Mouse (Mus musculus): ENCODE measurements at regions not wholly inside any gene's neighbourhood (a gene's known extent, or its start where the extent isn't known, plus 50 kb on each side); places are given as distances from the start of the nearest gene placed in this dataset.

- 73% methylated on average over 3 of the region's 3 CpGs for WGBS
- no peaks in the 10 kb centered on the region for H3K9me3 ChIP-seq (ENCODE audit: control insufficient read depth, low read length)
- no peak for ATAC-seq
- no peaks in the 10 kb centered on the region for H3K36me3 ChIP-seq (ENCODE audit: control insufficient read depth, insufficient read depth, low read length)
- no peak overlapping the region for H3K4me2 ChIP-seq (ENCODE audit: low read depth, low read length)
- H3K27me3 ChIP-seq (replicated peaks; ENCODE audit: control insufficient read depth, insufficient read depth, low read length) = no peaks in the 10 kb centered on the region
- no peak overlapping the region for H3K27ac ChIP-seq (ENCODE audit: low read length)
- no peak overlapping the region for H3K9ac ChIP-seq (ENCODE audit: low read depth, low read length)
- no peak overlapping the region for H3K4me3 ChIP-seq (ENCODE audit: low read length)
- H3K4me1 ChIP-seq (ENCODE audit: control insufficient read depth, insufficient read depth, low read length) = no peaks in the 10 kb centered on the region
Measured at GRCm38 (mm10) chr9:33240914-33241635, 605.1 kb downstream of the Ets1 start.

GRCm38 (mm10) chr9:33246932-33247331, 610.9 kb downstream of the Ets1 start:
- Histone ChIP-seq H3K4me1 (ENCODE audit: control insufficient read depth, insufficient read depth, low read length) (no peaks in the 10 kb centered on the region), H3K4me2 (ENCODE audit: low read depth, low read length) (no peak overlapping the region), H3K9ac (ENCODE audit: low read depth, low read length) (no peak overlapping the region), H3K27ac (ENCODE audit: low read length) (no peak overlapping the region), H3K9me3 (ENCODE audit: control insufficient read depth, low read length) (no peaks in the 10 kb centered on the region), H3K27me3 (replicated peaks; ENCODE audit: control insufficient read depth, insufficient read depth, low read length) (no peaks in the 10 kb centered on the region), H3K4me3 (ENCODE audit: low read length) (no peak overlapping the region), H3K36me3 (ENCODE audit: control insufficient read depth, insufficient read depth, low read length) (no peaks in the 10 kb centered on the region)
- 28% methylated on average over 2 of the region's 2 CpGs for WGBS
- ATAC-seq = no peak

GRCm38 (mm10) chr9:33258241-33258640, 622.2 kb downstream of the Ets1 start:
- Histone ChIP-seq H3K36me3 (ENCODE audit: control insufficient read depth, insufficient read depth, low read length) (no peaks in the 10 kb centered on the region), H3K9ac (ENCODE audit: low read depth, low read length) (no peak overlapping the region), H3K9me3 (ENCODE audit: control insufficient read depth, low read length) (no peaks in the 10 kb centered on the region), H3K4me3 (ENCODE audit: low read length) (no peak overlapping the region), H3K4me1 (ENCODE audit: control insufficient read depth, insufficient read depth, low read length) (no peaks in the 10 kb centered on the region), H3K27me3 (replicated peaks; ENCODE audit: control insufficient read depth, insufficient read depth, low read length) (no peaks in the 10 kb centered on the region), H3K27ac (ENCODE audit: low read length) (no peak overlapping the region), H3K4me2 (ENCODE audit: low read depth, low read length) (no peak overlapping the region)
- ATAC-seq = no peak
- WGBS = 64% methylated on average over 6 of the region's 6 CpGs

GRCm38 (mm10) chr9:33260171-33260570, 624.1 kb downstream of the Ets1 start:
- Histone ChIP-seq H3K4me1 (ENCODE audit: control insufficient read depth, insufficient read depth, low read length) (no peaks in the 10 kb centered on the region), H3K9me3 (ENCODE audit: control insufficient read depth, low read length) (no peaks in the 10 kb centered on the region), H3K9ac (ENCODE audit: low read depth, low read length) (no peak overlapping the region), H3K4me3 (ENCODE audit: low read length) (no peak overlapping the region), H3K4me2 (ENCODE audit: low read depth, low read length) (no peak overlapping the region), H3K36me3 (ENCODE audit: control insufficient read depth, insufficient read depth, low read length) (no peaks in the 10 kb centered on the region), H3K27me3 (replicated peaks; ENCODE audit: control insufficient read depth, insufficient read depth, low read length) (no peaks in the 10 kb centered on the region), H3K27ac (ENCODE audit: low read length) (no peak overlapping the region)
- WGBS = 19% methylated on average over 4 of the region's 4 CpGs
- ATAC-seq = no peak

- Histone ChIP-seq H3K36me3 (ENCODE audit: control insufficient read depth, insufficient read depth, low read length) (no peaks in the 10 kb centered on the region), H3K9ac (ENCODE audit: low read depth, low read length) (no peak overlapping the region), H3K27me3 (replicated peaks; ENCODE audit: control insufficient read depth, insufficient read depth, low read length) (no peaks in the 10 kb centered on the region), H3K27ac (ENCODE audit: low read length) (no peak overlapping the region), H3K4me1 (ENCODE audit: control insufficient read depth, insufficient read depth, low read length) (no peaks in the 10 kb centered on the region), H3K4me2 (ENCODE audit: low read depth, low read length) (no peak overlapping the region), H3K4me3 (ENCODE audit: low read length) (no peak overlapping the region), H3K9me3 (ENCODE audit: control insufficient read depth, low read length) (no peaks in the 10 kb centered on the region)
- WGBS = 91% methylated on average over 5 of the region's 5 CpGs
- no peak for ATAC-seq
Measured at GRCm38 (mm10) chr9:33289381-33289780, 653.4 kb downstream of the Ets1 start.

GRCm38 (mm10) chr9:33292116-33292515, 656.1 kb downstream of the Ets1 start:
- H3K27ac ChIP-seq (ENCODE audit: low read length) = no peak overlapping the region
- ATAC-seq = no peak
- H3K4me2 ChIP-seq (ENCODE audit: low read depth, low read length) = no peak overlapping the region
- no peaks in the 10 kb centered on the region for H3K9me3 ChIP-seq (ENCODE audit: control insufficient read depth, low read length)
- no peak overlapping the region for H3K4me3 ChIP-seq (ENCODE audit: low read length)
- H3K36me3 ChIP-seq (ENCODE audit: control insufficient read depth, insufficient read depth, low read length) = no peaks in the 10 kb centered on the region
- no peak overlapping the region for H3K9ac ChIP-seq (ENCODE audit: low read depth, low read length)
- H3K4me1 ChIP-seq (ENCODE audit: control insufficient read depth, insufficient read depth, low read length) = no peaks in the 10 kb centered on the region
- H3K27me3 ChIP-seq (replicated peaks; ENCODE audit: control insufficient read depth, insufficient read depth, low read length) = no peaks in the 10 kb centered on the region

- Histone ChIP-seq H3K27ac (ENCODE audit: low read length) (no peak overlapping the region), H3K4me1 (ENCODE audit: control insufficient read depth, insufficient read depth, low read length) (no peaks in the 10 kb centered on the region), H3K9ac (ENCODE audit: low read depth, low read length) (no peak overlapping the region), H3K36me3 (ENCODE audit: control insufficient read depth, insufficient read depth, low read length) (no peaks in the 10 kb centered on the region), H3K9me3 (ENCODE audit: control insufficient read depth, low read length) (no peaks in the 10 kb centered on the region), H3K27me3 (replicated peaks; ENCODE audit: control insufficient read depth, insufficient read depth, low read length) (no peaks in the 10 kb centered on the region), H3K4me2 (ENCODE audit: low read depth, low read length) (no peak overlapping the region), H3K4me3 (ENCODE audit: low read length) (no peak overlapping the region)
- WGBS = 22% methylated on average over 2 of the region's 2 CpGs
- no peak for ATAC-seq
Measured at GRCm38 (mm10) chr9:33295925-33296324, 659.9 kb downstream of the Ets1 start.

- 92% methylated on average over 1 of the region's 1 CpGs for WGBS
- no peaks in the 10 kb centered on the region for H3K4me1 ChIP-seq (ENCODE audit: control insufficient read depth, insufficient read depth, low read length)
- no peaks in the 10 kb centered on the region for H3K36me3 ChIP-seq (ENCODE audit: control insufficient read depth, insufficient read depth, low read length)
- H3K9me3 ChIP-seq (ENCODE audit: control insufficient read depth, low read length) = no peaks in the 10 kb centered on the region
- H3K4me3 ChIP-seq (ENCODE audit: low read length) = no peak overlapping the region
- ATAC-seq = no peak
- H3K27ac ChIP-seq (ENCODE audit: low read length) = no peak overlapping the region
- no peaks in the 10 kb centered on the region for H3K27me3 ChIP-seq (replicated peaks; ENCODE audit: control insufficient read depth, insufficient read depth, low read length)
- no peak overlapping the region for H3K4me2 ChIP-seq (ENCODE audit: low read depth, low read length)
- H3K9ac ChIP-seq (ENCODE audit: low read depth, low read length) = no peak overlapping the region
Measured at GRCm38 (mm10) chr9:33319525-33320025, 683.6 kb downstream of the Ets1 start.

- Histone ChIP-seq H3K4me2 (ENCODE audit: low read depth, low read length) (no peak overlapping the region), H3K4me3 (ENCODE audit: low read length) (no peak overlapping the region), H3K4me1 (ENCODE audit: control insufficient read depth, insufficient read depth, low read length) (no peaks in the 10 kb centered on the region), H3K27ac (ENCODE audit: low read length) (no peak overlapping the region), H3K27me3 (replicated peaks; ENCODE audit: control insufficient read depth, insufficient read depth, low read length) (no peaks in the 10 kb centered on the region), H3K9me3 (ENCODE audit: control insufficient read depth, low read length) (no peaks in the 10 kb centered on the region), H3K9ac (ENCODE audit: low read depth, low read length) (no peak overlapping the region), H3K36me3 (ENCODE audit: control insufficient read depth, insufficient read depth, low read length) (no peaks in the 10 kb centered on the region)
- 47% methylated on average over 2 of the region's 2 CpGs for WGBS
- ATAC-seq = no peak
Measured at GRCm38 (mm10) chr9:33327722-33328121, 691.7 kb downstream of the Ets1 start.

GRCm38 (mm10) chr9:33350258-33350657, 714.2 kb downstream of the Ets1 start:
- H3K9ac ChIP-seq (ENCODE audit: low read depth, low read length) = no peak overlapping the region

More at GRCm38 (mm10) chr9:33350258-33350657, 714.2 kb downstream of the Ets1 start:
- Histone ChIP-seq H3K4me1 (ENCODE audit: control insufficient read depth, insufficient read depth, low read length) (no peaks in the 10 kb centered on the region), H3K9me3 (ENCODE audit: control insufficient read depth, low read length) (no peaks in the 10 kb centered on the region), H3K36me3 (ENCODE audit: control insufficient read depth, insufficient read depth, low read length) (no peaks in the 10 kb centered on the region), H3K4me3 (ENCODE audit: low read length) (no peak overlapping the region), H3K27me3 (replicated peaks; ENCODE audit: control insufficient read depth, insufficient read depth, low read length) (no peaks in the 10 kb centered on the region), H3K4me2 (ENCODE audit: low read depth, low read length) (no peak overlapping the region), H3K27ac (ENCODE audit: low read length) (no peak overlapping the region)
- no peak for ATAC-seq
